Mouse (Mus musculus) kidney, postnatal 14 days (tissue): ENCODE measurements around the gene Usp32.

Experiments
- DNase-seq: peaks from one replicate; pipeline ENCODE4 v3.0.0; 2022; ENCODE audit warnings: mixed read lengths

Usp32 gene

DNA sequence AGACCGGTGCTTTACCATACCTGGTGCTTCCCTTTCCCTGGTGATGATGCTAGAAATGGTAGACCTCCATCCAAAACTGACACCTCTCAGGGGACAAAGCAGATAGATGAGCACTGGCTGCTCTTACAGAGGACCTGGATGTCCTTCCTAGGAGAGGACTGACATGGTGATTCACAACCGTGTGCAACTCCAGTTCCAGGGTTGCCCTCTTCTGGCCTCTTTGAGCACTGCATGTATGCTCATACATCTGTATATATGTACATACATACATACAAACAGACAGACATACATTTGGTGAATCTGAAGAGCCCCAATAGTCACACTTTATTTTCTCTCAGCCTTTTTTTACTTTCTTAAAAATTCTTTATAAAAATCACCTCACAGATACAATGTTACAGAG, 161.8 kb downstream of the Usp32 start:
- peak; percentile 56 for DNase-seq

DNA sequence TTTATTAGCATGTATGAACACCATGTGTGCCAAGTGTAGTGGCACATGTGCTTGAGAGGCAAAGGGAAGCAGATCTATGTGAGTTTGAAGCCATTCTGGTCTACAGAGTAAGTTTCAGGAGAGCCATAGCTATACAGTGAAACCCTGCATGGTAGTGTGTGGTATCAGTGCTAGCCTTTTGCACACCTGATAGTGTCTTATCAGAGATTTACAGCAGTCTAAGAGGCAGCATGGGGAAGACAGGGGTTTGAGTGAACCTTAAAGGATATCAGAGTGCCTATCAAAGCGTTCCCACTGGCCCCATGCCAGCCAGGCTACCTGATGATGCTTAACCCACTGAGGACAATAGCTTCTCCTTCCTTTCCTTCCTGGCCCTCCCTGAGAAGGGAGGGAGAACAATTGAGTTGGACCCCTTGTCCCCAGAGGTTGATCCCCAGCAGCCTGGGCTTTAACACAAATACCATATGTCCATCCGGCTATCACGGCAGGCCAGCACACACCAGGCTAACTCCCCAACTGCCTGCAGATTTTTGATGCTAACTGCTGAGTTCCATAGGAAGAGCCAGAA, 162.5 kb downstream of the Usp32 start:
- no peak for DNase-seq

- no peak for DNase-seq
Observed at GRCm38 (mm10) chr11:84976706-84977105, 163.3 kb downstream of the Usp32 start.

DNA sequence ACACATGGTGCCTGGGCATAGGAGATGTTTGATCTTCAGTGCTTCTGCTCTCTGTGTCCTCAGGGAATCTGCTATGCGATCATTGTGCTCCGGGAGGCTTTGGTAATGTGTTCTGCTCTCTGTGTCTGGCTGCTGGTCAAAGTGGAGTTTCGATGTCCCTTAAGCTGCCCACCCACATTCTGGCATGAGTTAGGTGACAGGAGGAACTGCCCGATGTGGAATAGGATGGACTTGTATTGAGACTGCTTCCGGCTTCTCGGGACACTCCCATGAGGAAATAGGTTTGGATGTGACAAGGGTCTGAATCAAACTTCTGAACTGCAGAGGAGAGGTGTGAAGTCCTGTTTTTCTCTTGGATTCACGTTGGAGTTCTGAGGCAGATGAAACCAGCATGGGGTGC, 165.4 kb downstream of the Usp32 start:
- no peak for DNase-seq

- DNase-seq, result no peak
Observed at GRCm38 (mm10) chr11:84973661-84974060, 166.3 kb downstream of the Usp32 start.

DNA sequence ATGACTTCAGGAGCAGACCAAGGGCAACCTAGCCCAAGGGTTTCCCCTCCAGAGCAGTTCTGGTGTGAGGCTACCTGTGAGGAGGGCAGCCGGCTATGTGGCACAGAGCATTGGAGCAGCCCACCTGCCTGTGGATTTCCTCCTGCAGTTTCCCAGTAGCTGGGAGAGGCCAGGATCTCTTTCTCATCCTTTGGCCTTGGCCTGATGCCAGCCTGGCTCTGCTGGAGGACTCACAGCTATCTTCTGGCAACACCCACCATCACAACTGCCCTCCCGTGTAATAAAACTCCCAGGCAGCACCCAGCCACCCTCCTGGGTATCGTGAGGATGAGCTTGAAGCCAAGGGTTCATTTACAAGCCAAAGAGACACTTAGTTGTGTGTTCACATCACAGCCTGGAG, 167.9 kb downstream of the Usp32 start:
- peak; percentile 32 for DNase-seq

GRCm38 (mm10) chr11:84968775-84969174, 171.2 kb downstream of the Usp32 start:
- DNase-seq, result peak; percentile 79

DNA sequence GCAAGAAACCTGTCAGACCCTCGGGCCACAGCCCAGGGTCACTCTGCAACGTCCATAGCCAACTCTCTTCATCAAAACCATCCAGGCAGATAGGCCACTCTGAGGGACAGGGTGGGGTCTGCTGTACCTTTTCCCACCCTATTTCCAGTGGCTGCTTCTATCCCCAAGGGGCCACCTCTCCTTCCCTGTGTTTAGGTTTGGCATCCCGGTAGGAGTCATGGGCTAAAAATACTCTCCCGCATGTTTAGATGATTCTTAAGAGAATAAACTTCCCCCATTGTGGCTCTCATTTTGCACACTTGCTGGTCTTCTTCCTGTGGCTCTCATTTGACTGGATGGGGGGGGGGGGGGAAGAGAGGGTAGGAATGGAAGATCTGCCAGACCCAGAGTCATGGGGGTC, 171.7 kb downstream of the Usp32 start:
- DNase-seq, result no peak

DNA sequence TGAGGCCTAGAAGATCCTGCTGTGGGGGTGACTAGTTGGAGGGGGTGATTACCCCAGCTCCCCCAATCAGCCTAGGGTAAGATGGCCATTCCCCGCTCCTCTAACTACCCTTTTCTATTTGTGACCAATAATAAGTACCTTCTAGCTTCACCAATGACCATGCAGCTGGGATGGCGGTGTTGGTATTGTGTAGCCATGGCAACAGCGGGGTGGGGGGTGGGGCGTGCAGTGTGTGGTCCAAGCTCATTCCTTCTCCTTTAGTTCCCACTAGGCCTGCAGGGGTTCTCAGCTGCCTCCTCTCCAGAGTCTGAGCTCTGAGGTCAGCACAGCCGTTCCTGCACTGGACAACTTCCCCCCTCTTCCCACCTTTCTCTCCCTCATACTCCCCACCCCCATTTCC, 172.8 kb downstream of the Usp32 start:
- DNase-seq, result no peak

DNA sequence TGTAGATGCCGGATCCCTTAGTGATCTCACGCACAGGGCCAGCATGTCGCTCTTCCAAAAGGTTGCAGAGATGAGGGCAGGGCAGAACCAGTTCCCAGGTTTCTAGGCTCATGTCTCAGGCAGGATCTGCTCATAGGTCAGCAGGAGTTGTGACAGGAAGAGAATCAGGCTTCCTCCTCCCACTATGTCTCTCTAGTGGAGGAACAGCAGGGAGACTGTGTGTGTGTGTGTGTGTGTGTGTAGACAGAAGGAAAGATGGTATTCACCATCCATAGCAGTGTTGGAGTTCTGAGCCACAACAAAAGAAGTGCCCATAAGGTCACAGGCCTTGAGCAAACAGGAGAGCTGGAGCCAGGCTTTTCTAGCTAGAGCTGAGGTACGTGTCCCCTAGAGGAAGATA, 173.3 kb downstream of the Usp32 start:
- DNase-seq, result no peak

- DNase-seq, result peak; percentile 34
Observed at GRCm38 (mm10) chr11:84963556-84963955, 176.4 kb downstream of the Usp32 start.

DNA sequence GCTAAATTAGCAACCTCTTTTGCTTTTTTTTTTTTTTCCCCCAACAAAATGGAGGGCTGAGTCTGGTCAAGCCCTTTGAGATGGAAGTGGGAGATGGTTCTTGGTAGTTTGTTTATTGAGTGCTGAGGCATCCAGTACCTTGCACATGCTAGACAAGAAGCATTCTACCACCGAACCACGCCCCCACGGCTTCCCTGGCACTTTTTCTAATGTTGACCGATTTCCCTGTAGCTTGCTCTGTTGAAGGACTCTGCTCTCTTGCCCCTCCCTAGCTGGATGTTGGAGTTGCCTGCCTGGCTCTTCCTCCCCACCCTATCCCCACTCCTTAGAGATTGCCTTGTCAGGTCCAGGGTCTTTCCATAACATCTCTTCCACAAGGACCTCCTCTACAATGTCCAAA, 177.4 kb downstream of the Usp32 start:
- DNase-seq, result no peak

DNA sequence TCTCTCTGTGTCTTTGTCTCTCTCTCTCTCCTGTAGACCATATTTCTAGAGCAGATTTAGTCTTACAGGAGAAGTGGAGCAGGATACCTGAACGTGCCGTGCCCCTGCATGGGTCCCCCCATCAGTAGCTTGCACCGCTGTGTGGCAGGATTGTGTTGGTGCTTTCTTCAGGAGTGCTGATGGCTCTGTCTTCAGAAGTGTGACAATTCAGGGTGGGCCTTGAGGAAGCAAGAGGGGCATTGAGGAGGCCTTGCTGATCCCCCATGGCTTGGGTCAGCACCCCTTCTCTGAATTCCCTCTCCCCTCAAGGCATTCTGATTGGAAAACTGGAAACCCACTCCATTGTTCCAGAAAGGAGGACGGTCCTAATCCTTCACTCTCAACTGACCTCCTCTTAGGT, 178.4 kb downstream of the Usp32 start:
- DNase-seq, result no peak

- DNase-seq, result no peak
Observed at GRCm38 (mm10) chr11:84960780-84961179, 179.2 kb downstream of the Usp32 start.

DNA sequence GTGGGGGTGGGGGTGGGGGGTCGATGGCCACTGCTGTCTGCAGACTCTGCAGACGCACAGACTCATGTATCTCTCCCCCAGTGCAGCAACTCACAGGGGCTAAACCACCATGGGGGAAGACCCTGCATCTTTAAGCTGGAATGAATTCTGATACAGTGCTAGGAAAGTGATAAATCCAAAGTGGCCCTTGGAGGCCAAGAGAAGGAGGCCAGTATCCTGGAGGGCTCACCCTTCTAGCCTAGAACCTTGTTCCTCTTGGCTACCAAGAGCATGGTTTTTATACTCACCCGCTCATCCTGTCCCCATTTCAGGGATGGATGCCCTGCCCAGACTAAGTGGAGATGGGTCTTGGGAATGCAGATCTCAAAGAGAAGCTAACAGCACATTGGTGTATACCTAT, 179.7 kb downstream of the Usp32 start:
- no peak for DNase-seq

DNA sequence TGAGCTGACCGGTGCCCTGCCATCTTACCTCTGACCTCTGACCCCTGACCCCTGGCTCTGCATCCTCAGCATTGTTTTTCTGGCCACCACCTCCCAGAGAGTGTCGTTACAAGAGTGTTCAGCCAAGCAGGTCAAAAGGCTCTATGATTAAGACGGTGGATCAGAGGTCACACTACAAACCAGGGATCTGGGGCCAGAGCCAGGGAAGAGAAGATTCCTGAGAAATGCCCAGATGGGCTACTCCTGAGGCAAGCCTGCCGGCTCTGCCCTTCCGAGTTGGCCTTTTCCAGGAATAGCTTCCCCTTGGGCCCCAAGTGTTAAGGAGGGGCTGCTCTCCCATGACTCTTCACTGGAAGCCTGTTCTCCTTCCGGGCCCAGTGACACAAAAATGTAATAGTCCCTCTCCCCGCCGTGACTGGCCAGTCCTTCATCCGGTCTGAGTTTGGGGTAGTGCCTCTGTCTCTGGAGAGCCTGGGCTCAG, 180.2 kb downstream of the Usp32 start:
- DNase-seq, result peak; percentile 81

DNA sequence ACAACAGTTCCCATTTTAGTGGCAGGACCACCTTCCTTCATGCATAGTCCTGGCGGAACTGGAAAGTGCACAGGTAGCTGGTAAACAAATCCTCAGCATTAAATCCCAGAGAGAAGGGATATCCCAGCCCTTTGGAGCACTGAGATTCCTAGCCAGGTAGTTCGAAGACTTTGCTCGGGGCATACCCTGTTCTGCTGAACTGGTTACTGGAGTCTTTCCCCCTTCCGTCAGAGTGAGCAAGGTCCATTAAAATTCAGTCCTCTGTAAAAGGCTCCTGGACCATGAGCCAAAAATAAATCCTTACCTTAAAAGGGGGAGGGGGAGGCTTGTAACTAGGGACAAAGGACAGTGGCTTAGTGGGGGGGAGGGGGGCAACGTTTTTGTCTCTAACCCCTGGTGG, 180.8 kb downstream of the Usp32 start:
- peak; percentile 46 for DNase-seq

DNA sequence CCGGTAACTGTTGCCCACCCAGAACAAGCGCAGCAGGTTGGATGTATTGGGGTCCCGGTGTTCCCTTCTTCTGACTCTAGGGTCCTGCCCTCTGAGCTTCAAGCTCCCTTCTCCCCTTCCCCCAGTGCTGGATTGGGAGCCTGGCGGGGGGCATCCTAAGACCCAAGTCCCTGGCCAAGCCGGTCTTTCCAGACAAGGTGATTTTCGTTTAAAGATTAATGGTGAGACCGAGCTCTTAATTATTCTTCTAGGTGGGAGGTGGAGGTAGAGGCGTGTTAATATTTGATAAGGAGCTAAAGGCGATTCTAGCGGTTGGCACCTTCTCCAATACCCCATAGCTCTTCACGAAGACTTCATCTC, 181.7 kb downstream of the Usp32 start:
- DNase-seq, result peak; percentile 51

DNA sequence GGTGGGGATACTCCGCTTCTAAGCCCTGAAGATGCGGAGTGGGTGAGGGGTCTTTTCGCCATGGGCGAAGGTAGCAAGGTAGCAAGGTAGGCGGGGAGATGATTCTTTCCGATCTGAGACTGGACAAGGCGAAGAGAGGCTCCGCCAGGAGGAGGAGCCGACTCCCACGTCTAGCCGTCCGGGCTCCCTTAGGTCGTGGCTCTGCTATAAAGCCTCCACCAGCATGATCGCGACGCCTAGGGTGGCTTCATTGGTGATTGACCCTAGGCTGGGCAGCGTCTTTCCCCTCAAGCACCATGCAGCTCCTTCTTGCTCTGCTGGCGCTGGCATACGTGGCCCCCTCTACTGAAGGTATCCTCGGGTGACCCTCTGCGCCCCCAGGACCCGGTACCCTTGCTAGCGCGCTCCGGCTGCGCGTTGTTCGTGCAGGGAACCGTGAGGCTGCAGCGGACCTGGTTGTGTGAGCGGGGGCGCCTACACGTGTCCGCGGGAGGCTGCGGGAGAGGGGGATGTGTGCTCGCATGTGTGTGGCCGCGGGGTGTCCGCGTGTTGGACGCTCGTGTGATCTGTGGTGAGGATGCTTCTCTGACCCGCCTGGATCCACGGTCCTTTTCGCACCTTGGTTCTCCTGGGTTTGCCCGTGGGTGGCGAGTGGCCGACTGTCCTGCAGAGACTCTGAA, 182.2 kb downstream of the Usp32 start, which contains the start of gene Car4:
TSS of gene Car4 (plus strand) at position 196 of the 680 bp plus-strand sequence.
- peak; percentile 35 for DNase-seq

DNA sequence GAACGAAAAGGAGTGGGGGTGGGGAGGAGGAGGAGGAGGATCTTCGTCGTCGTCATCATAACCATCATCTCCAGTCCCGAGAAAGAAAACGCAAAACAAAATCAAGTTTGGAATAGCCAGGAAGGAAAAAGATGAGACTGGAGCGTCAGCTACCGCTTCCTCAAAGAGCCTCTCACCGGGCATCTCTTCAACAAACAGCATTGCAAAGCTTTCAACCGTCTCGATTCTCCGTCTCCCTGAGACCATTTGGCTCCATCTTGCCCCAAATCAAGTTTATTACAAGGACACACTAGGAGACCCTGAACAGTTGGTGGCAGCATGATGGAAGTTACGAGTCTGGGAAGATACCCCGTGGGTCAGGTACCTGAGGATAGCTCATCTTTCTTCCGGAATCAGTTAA, 182.8 kb downstream of the Usp32 start:
- no peak for DNase-seq

GRCm38 (mm10) chr11:84956400-84956799, 183.6 kb downstream of the Usp32 start:
- no peak for DNase-seq

GRCm38 (mm10) chr11:84952611-84953010, 187.3 kb downstream of the Usp32 start:
- no peak for DNase-seq

- peak; percentile 71 for DNase-seq
Observed at GRCm38 (mm10) chr11:84948526-84948925, 191.4 kb downstream of the Usp32 start.

DNA sequence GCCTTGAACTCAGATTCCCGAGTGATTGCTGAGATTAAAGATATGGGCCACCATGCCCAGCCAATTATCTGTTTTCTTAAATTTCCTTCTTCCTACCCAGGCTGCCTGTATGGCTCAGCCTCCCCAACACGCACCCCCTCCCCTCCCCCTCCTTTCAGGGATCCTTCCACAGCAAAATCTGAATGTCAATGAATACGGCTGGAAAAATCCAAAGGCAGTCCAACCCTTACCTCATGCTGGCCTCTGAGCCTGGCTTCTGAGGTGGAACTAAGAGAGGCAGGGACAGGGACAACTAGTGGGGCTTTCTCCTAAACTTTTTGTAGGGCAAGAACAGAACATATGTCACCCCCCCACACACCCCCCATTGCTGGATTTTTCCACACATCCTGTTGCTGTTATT, 191.8 kb downstream of the Usp32 start:
- no peak for DNase-seq

DNA sequence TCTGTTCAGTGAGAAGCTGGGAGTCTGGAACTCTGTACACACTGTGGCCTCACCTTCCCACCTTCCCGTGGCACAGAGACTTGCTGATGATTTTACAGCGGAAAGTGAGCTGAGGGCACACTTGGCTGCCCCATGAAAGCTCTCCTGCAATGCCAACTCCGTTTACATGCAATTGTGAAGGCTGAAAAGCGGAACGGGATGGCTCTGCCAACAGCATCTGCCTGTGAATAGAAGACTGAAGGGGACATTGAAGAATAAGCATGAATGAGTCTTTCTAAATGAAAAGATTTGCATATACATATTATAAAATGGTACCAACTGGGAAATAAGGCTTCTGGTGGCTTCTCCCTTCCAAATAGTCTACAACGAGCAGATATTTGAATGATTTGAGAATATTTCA, 192.8 kb downstream of the Usp32 start:
- no peak for DNase-seq
